Mouse (Mus musculus) right cerebral cortex, postnatal 36 days (tissue): ENCODE data around the gene Baiap2.

Experiments
- DNase-seq, 2 experiments: peaks; one replicate each; pipeline ENCODE4 v3.0.0; 2022; ENCODE audit warnings: low spot score in 2 of 2, mixed read lengths in 1 of 2

Gene Baiap2

GRCm38 (mm10) chr11:119978701-119979100 is 36.1 kb downstream of the Baiap2 start:
- DNase-seq, result no peak

- DNase-seq, result no peak
Measured at GRCm38 (mm10) chr11:119979596-119980385, 37.2 kb downstream of the Baiap2 start.

GRCm38 (mm10) chr11:119981769-119982168 is 39.2 kb downstream of the Baiap2 start:
- no peak for DNase-seq

- no peak for DNase-seq
Measured at GRCm38 (mm10) chr11:119982236-119982635, 39.7 kb downstream of the Baiap2 start.

GRCm38 (mm10) chr11:119983151-119983550 is 40.6 kb downstream of the Baiap2 start:
- no peak for DNase-seq

GRCm38 (mm10) chr11:119986751-119987425 is 44.3 kb downstream of the Baiap2 start:
- no peak for DNase-seq

GRCm38 (mm10) chr11:119987876-119988275 is 45.3 kb downstream of the Baiap2 start:
- no peak for DNase-seq

- no peak for DNase-seq
Measured at GRCm38 (mm10) chr11:119988391-119988790, 45.8 kb downstream of the Baiap2 start.

GRCm38 (mm10) chr11:119989115-119989564 is 46.6 kb downstream of the Baiap2 start:
- DNase-seq, result peak; percentile 68 to 78

- peak; percentile 58 to 59 for DNase-seq
Measured at GRCm38 (mm10) chr11:119990658-119991337, 48.2 kb downstream of the Baiap2 start.

GRCm38 (mm10) chr11:119991338-119991678 is 48.7 kb downstream of the Baiap2 start:
- DNase-seq, result peak; percentile 93 to 95

GRCm38 (mm10) chr11:119997351-119997750 is 54.8 kb downstream of the Baiap2 start:
- no peak for DNase-seq

- DNase-seq, result no peak
Measured at GRCm38 (mm10) chr11:120002041-120002440, 59.5 kb downstream of the Baiap2 start.

- DNase-seq, result no peak
Measured at GRCm38 (mm10) chr11:120002634-120003220, 60.2 kb downstream of the Baiap2 start.

GRCm38 (mm10) chr11:120005434-120006317 is 63.1 kb downstream of the Baiap2 start:
- no peak for DNase-seq

GRCm38 (mm10) chr11:120007496-120008080 is 65.0 kb downstream of the Baiap2 start:
- DNase-seq, result no peak

- no peak for DNase-seq
Measured at GRCm38 (mm10) chr11:120008501-120008900, 65.9 kb downstream of the Baiap2 start.

GRCm38 (mm10) chr11:120008956-120009355 is 66.4 kb downstream of the Baiap2 start:
- no peak for DNase-seq

- DNase-seq, result no peak
Measured at GRCm38 (mm10) chr11:120009937-120010336, 67.4 kb downstream of the Baiap2 start.

- no peak for DNase-seq
Measured at GRCm38 (mm10) chr11:120011114-120011760, 68.7 kb downstream of the Baiap2 start.
